Mouse (Mus musculus) granulocyte monocyte progenitor cell, adult 5-6 weeks (primary cell): ENCODE data around the gene Map7d2. TPM values are rescaled to one million over a fixed set of nuclear protein-coding genes. Genes with fewer than 3 reads are reported as not detected.
A peak's percentile ranks its signal among the peaks of the same experiment; 100 is the strongest.

ENCODE experiments used
- ATAC-seq: replicated peaks from 2 replicates; pipeline ENCODE4 v1.8.0; 2016; ENCODE audit warnings: mild to moderate bottlenecking, moderate TSS enrichment, inconsistent platforms; ENCODE audit not compliant: poor library complexity, severe bottlenecking
- total RNA-seq, 2 experiments: library from RNA; stranded (forward) in 1 of 2; stranded (reverse) in 1 of 2; fragments of 200-712, 200-1000 nt in 1 of 2; fragments of >200 nt in 1 of 2; fragmentation: Nextera tagmentation in 1 of 2; gene quantifications; 2 replicates each; pipeline ENCODE4 v1.2.3; 2014 to 2017

The Map7d2 gene
- total RNA-seq, 2 experiments from 2014 or later = not detected

- peak; percentile 76 for ATAC-seq
Observed at GRCm38 (mm10) chrX:159509042-159509441, 94.7 kb downstream of the Map7d2 start.

GRCm38 (mm10) chrX:159509847-159510715, 95.7 kb downstream of the Map7d2 start:
- peak; percentile 13 for ATAC-seq

- ATAC-seq = peak; percentile 13; the same call in 1 of the 2 replicates
Observed at GRCm38 (mm10) chrX:159510716-159511051, 96.3 kb downstream of the Map7d2 start.

- ATAC-seq = no peak
Observed at GRCm38 (mm10) chrX:159515599-159515998, 101.2 kb downstream of the Map7d2 start.

GRCm38 (mm10) chrX:159521780-159522179, 107.4 kb downstream of the Map7d2 start:
- no peak for ATAC-seq

- ATAC-seq = no peak
Observed at GRCm38 (mm10) chrX:159522651-159523050, 108.3 kb downstream of the Map7d2 start.

- no peak for ATAC-seq
Observed at GRCm38 (mm10) chrX:159526388-159526787, 112.0 kb downstream of the Map7d2 start, which contains the start of gene Bclaf3. TSS of gene Bclaf3 (plus strand) at chrX:159526688.

- ATAC-seq = peak; percentile 96
Observed at GRCm38 (mm10) chrX:159532427-159532810, 118.0 kb downstream of the Map7d2 start.

GRCm38 (mm10) chrX:159532811-159533462, 118.6 kb downstream of the Map7d2 start:
- ATAC-seq = no peak

- no peak for ATAC-seq
Observed at GRCm38 (mm10) chrX:159541936-159542335, 127.6 kb downstream of the Map7d2 start.

- no peak for ATAC-seq
Observed at GRCm38 (mm10) chrX:159547093-159547492, 132.7 kb downstream of the Map7d2 start.

Other genes starting within 250 kb of the Map7d2 start
- 31.3 and 33.3 TPM in 2 replicates for gene Rps6ka3, start 204.3 kb upstream of the Map7d2 start, total RNA-seq (2014; fragmentation: Nextera tagmentation)
- gene Rps6ka3, start 204.3 kb upstream of the Map7d2 start, total RNA-seq (2017) = 36.5 and 41.7 TPM in 2 replicates
- gene Eif1ax, start 42.4 kb upstream of the Map7d2 start, total RNA-seq (2014; fragmentation: Nextera tagmentation) = 41.2 and 58.2 TPM in 2 replicates
- gene Eif1ax, start 42.4 kb upstream of the Map7d2 start, total RNA-seq (2017) = 56.5 and 64.6 TPM in 2 replicates
- gene Bclaf3, start 112.1 kb downstream of the Map7d2 start, total RNA-seq (2014; fragmentation: Nextera tagmentation) = 17.8 and 27.0 TPM in 2 replicates
- 41.9 and 45.5 TPM in 2 replicates for gene Bclaf3, start 112.1 kb downstream of the Map7d2 start, total RNA-seq (2017)
- gene Sh3kbp1, start 212.7 kb downstream of the Map7d2 start, total RNA-seq (2014; fragmentation: Nextera tagmentation) = 69.4 and 70.6 TPM in 2 replicates
- 92.0 and 99.7 TPM in 2 replicates for gene Sh3kbp1, start 212.7 kb downstream of the Map7d2 start, total RNA-seq (2017)